Mouse (Mus musculus) layer of hippocampus, adult 8-10 months (tissue): Measurements from ENCODE around the gene Ptprd. TPM values are rescaled to one million over a fixed set of nuclear protein-coding genes. Genes with fewer than 3 reads are reported as not detected.

Experiments
- DNase-seq, 2 experiments: peaks; one replicate each; pipeline ENCODE4 v3.0.0; 2022; ENCODE audit warnings: low spot score in 2 of 2
- total RNA-seq, 4 experiments: library from RNA; stranded (reverse); gene quantifications; 2 replicates each; pipeline ENCODE4 v1.2.4; 2022

Ptprd gene
- total RNA-seq, 4 experiments from 2014 or later: 169 to 218 (median 185) TPM

DNA sequence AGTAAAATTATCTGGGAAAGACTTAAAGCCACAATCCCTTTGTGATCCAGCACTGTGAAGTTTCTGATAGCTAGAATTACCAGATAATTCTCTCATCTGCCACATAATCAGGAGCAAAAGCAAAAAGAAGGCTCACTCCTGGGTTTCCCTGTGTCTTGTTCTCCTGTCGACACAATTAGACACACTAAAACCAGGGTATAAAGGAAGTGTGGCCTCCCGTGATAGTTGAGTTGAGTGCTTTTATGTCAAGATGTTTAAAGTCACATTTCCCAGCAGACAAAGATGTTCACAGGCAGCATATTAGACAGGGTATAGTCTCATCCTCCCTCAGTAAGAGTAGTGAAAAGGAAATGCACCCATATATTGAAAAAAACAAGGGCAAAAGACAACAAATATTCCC is 1801.7 kb downstream of the Ptprd start:
- DNase-seq: no peak

GRCm38 (mm10) chr4:76409159-76409558 is 1802.6 kb downstream of the Ptprd start:
- DNase-seq: no peak

GRCm38 (mm10) chr4:76405862-76406454 is 1805.8 kb downstream of the Ptprd start:
- no peak for DNase-seq

DNA sequence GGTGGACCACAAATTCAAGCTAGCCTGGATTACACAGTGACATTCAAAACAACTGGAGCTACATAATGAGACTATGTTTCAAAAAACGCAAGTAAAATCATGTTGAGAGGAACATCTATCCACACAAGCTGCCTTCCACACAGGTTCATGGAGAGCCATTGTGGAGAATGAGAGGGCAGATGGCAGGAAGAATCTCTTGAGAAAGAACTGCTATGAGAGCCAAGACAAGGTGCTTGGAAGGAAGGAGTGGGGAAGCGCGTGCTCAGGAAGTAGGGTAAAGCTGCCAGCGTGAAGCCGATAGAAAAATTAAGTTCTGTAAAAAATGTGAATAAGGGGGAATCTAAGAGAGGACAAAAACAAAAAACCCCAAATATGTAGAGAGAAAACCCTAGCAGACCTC is 1808.5 kb downstream of the Ptprd start:
- no peak for DNase-seq

GRCm38 (mm10) chr4:76387887-76388286 is 1823.9 kb downstream of the Ptprd start:
- no peak for DNase-seq

GRCm38 (mm10) chr4:76386978-76387824 is 1824.6 kb downstream of the Ptprd start:
- DNase-seq: no peak

- DNase-seq: no peak
Measured at GRCm38 (mm10) chr4:76385818-76386217, 1825.9 kb downstream of the Ptprd start.

- DNase-seq: peak; percentile 70 to 77
Measured at GRCm38 (mm10) chr4:76380312-76380917, 1831.3 kb downstream of the Ptprd start.

DNA sequence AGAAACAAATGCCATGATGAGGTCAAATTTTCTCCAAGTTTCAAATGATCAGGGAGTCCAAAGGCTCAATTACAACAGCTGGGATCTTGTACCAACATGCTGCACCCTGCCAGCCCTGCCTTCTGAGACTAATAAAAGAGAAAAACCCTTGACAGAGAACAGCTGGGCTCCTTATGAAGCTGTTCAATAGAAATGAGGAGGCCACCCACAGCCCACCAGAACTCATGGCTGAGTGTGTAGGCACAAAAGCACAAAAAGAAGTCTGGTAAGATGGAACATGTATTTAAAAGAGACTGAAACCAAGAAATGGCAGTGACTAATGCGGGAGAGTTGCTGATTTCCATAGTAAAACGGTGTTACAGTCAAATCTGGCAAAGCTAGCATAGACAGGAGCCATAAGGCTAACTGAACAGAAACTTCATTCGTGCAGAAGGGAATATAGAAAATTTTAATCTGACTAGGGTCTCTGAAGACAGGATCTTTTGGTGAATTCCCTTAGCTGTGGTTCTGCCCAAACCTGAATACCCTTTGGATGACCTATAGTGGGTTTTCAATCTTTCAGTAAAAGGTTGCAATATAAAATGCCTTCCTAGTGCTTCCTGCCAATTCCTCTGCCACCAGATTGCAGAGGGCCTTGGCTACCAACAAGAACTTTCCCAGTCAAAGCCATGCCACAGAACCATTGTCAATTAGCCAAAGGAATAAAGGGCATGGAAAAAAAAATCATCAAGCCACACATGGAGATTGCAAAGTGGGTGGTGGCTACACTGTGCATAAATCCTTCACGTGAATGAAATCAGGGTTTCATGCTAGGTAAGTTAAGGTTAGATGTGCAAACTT is 1841.5 kb downstream of the Ptprd start:
- peak; percentile 26 to 42 for DNase-seq

- no peak for DNase-seq
Measured at GRCm38 (mm10) chr4:76369101-76369500, 1842.7 kb downstream of the Ptprd start.

- no peak for DNase-seq
Measured at GRCm38 (mm10) chr4:76368291-76368690, 1843.5 kb downstream of the Ptprd start.

GRCm38 (mm10) chr4:76367285-76367684 is 1844.5 kb downstream of the Ptprd start:
- DNase-seq: no peak

DNA sequence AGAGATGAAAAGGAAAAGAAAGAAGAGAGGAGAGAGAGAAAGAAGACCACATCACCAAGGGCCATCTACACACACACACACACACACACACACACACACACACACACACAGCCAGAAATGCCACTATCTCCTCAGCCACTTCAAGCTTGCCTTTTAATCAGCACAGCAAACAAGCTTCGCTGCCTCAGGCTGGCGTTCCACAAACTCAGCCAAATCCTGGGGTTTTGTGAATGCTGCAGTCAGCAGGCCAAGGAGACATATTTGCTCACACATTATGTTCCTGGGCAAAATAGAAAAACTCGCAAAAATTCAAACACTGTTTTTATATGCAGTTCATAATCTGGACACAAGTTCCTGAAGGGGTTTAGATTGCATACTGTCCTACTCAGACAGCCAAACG is 1845.9 kb downstream of the Ptprd start:
- DNase-seq: no peak

DNA sequence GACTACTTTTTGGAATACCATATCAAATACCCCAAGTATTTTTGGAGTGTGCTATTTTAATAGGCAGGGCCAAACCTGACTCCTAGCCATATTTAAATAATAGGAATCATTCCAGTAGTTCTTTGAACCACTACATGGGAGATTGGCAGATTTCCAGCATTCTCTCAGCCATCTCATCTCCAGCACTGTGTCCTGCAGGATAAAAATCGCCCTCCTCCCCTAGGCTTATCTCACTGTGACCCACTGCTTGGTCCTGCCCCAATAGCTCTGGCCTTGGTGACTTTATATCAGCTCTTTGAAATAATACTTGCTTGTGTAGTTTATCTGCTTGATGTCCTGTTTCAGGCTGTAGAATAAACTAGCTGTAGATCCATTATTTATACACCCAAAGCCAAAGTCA is 1850.2 kb downstream of the Ptprd start:
- no peak for DNase-seq

DNA sequence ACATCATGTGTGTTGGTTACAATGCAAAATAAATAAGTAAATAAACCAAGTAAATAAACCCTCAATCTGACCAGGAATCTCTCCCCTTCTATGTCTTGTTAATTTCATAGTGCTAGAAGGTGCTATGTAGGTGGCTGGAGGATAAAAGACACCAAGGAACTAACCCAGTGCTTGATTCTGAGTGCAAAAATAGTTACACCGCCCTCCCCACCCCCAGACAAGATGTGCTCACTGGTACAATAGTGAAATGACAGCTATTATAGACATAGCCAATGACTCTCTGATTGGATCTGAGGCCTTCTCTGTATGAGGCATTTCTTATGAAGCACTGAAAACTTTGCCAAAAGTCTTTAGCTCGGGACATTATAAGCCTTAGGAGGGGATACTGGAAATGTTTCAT is 1857.6 kb downstream of the Ptprd start:
- DNase-seq: no peak

GRCm38 (mm10) chr4:76352468-76352867 is 1859.3 kb downstream of the Ptprd start:
- DNase-seq: no peak

DNA sequence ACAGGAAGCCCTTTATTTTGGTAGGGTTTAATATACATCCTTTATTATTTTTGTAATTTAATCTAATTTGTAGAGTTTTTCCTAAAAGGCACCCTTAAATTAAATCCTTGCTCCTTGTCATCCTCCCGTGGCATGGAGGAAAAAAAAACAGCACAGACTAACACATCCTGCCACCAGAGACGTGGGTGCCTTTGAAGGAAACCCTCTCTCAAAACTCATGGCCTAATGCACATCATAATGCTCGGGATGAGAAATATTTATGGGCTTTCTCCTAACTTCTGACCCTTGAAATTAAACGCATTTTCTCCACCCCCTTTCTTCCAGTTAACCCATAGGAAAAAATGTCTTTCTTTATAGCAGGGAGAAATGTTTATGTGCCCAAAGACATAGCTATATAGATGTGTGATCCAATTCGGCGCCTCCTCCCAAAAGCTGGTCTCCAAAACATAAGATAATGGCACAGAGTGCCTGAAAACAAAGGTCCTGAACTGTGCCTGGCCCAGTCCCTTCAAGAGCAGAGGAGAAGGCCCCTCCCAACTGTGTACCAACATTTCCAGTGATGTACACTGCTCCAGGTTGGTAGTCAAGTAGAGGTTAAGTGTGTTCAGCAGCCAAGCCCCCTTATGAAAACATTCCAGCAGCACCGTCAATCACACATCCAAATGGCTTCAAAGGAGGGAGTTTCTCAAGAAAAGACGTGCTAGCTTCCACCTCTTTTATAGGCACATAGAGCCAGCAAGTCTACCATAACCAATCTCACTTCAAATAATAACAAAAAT is 1860.4 kb downstream of the Ptprd start:
- DNase-seq: no peak

DNA sequence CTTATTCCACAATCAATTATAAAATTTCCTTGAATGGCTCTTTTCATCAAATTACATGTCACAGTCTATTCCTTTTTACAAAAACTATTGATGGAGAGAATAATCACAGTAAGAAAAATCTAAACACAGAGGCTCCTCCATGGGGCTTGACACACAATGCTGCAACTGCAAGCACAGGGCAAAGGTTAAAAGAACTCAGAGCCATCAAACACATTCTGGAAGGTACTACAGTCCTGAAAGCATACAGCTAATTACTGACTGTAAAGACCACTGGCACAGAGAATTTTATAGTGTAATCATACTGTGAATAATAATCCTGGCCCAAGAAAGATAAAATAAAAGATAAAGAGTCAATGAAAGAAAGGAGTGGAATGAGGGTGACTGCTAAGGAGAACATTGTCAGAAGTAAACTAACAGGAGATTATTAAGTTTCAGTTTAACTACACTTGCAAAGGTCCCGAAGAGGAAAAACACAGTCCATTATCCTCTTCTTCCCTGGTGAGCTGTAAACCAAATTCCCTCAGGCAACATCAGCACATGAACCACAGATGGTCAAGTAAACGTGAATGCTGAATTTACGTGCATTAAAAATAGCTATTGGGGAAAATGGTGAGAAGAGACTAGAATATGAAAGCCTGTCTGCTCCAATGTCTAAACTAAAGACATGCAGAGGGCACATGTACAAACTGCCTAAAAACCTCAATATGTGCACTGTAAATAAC is 1861.4 kb downstream of the Ptprd start:
- no peak for DNase-seq

DNA sequence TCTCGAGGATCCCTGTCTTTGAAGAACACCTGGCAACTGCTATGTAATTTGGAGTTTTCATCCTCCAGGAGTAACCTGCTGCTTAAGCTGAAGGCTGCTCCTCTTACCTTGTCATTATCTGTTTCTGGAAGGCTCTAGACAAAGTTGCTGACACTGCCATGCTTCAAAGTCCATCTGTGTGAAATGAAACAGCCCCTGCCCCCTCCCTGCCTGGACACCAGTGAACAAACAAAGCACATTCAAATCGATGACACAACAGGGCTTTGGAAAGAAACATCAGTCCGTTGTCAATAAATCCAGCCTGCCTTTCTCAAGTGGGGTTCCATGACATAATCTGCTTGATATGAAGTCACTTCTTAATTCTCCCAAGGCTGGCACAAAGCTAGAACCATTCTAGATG is 1867.7 kb downstream of the Ptprd start:
- peak in 1 of 2 experiments; percentile 38 for DNase-seq

GRCm38 (mm10) chr4:76337926-76338325 is 1873.8 kb downstream of the Ptprd start:
- no peak for DNase-seq
